Mouse (Mus musculus) cortical plate, adult 2 months (tissue): ENCODE results near the gene Pip5kl1.

Source experiments
- CTCF ChIP-seq: fragments of 200-500 bp; IDR thresholded peaks from 2 replicates; pipeline ENCODE4 v1.5.1; 2011; ENCODE audit warnings: mild to moderate bottlenecking, control low read depth, low read length; ENCODE audit not compliant: insufficient read depth; ENCODE audit errors: extremely low read depth
- POLR2A ChIP-seq: fragments of 200-500 bp; IDR thresholded peaks from 2 replicates; pipeline ENCODE4 v1.6.1; 2011; ENCODE audit warnings: mild to moderate bottlenecking, low read length, control low read depth; ENCODE audit not compliant: insufficient read depth; ENCODE audit errors: extremely low read depth

GRCm38 (mm10) chr2:32541333-32541908 lies 33.2 kb upstream of the Pip5kl1 start:
- no peak for TF ChIP-seq CTCF
- no peak for TF ChIP-seq POLR2A
